Mouse (Mus musculus) myocyte (in vitro differentiated cells): ENCODE data around the gene Fam118b. TPM values are rescaled to one million over a fixed set of nuclear protein-coding genes. Genes with fewer than 3 reads are reported as not detected.

Experiments
- H3K27me3 ChIP-seq: one replicate; pipeline ENCODE4 v1.6.1; 2011; ENCODE audit not compliant: control insufficient read depth, insufficient read depth, insufficient read length
- H3K36me3 ChIP-seq: one replicate; pipeline ENCODE4 v1.6.1; 2011; ENCODE audit not compliant: control insufficient read depth, insufficient read depth
- H3K4me2 ChIP-seq: one replicate; pipeline ENCODE4 v1.6.1; 2011; ENCODE audit warnings: low read depth, control low read depth
- H3K4me3 ChIP-seq: one replicate; pipeline ENCODE4 v1.5.1; 2011; ENCODE audit warnings: mild to moderate bottlenecking, control low read depth, moderate library complexity
- H3K79me2 ChIP-seq: one replicate; pipeline ENCODE4 v1.6.1; 2011; ENCODE audit not compliant: control insufficient read depth, insufficient read depth
- H3ac ChIP-seq: one replicate; pipeline ENCODE4 v1.6.1; 2011; ENCODE audit not compliant: control insufficient read depth, insufficient read length
- CEBPB ChIP-seq: IDR thresholded peaks from 2 replicates; pipeline ENCODE4 v1.6.1; 2011; ENCODE audit warnings: mild to moderate bottlenecking, moderate library complexity; ENCODE audit not compliant: poor library complexity, insufficient read depth, severe bottlenecking
- E2F4 ChIP-seq: IDR thresholded peaks from one replicate; pipeline ENCODE4 v1.6.1; 2011; ENCODE audit warnings: mild to moderate bottlenecking, control low read depth, moderate library complexity; ENCODE audit not compliant: insufficient read depth
- MAX ChIP-seq: IDR thresholded peaks from one replicate; pipeline ENCODE4 v1.6.1; 2011; ENCODE audit warnings: low read depth, mild to moderate bottlenecking, control low read depth
- MYOD1 ChIP-seq, 3 experiments: IDR thresholded peaks; one replicate each; pipeline ENCODE4 v1.6.1; 2011; ENCODE audit warnings: control low read depth in 2 of 3, low read depth in 2 of 3, mild to moderate bottlenecking in 2 of 3, moderate library complexity in 1 of 3; ENCODE audit not compliant: insufficient read length in 2 of 3, control insufficient read depth in 1 of 3
- MYOG ChIP-seq, 3 experiments: IDR thresholded peaks; one replicate each; pipeline ENCODE4 v1.6.1; 2011; ENCODE audit warnings: control low read depth in 2 of 3, low read depth in 2 of 3, mild to moderate bottlenecking in 2 of 3; ENCODE audit not compliant: insufficient read length in 2 of 3, control insufficient read depth in 1 of 3, insufficient read depth in 1 of 3
- POLR2A ChIP-seq: IDR thresholded peaks from one replicate; pipeline ENCODE4 v1.6.1; 2011; ENCODE audit warnings: low read depth, mild to moderate bottlenecking, control low read depth, moderate library complexity; ENCODE audit not compliant: insufficient read length
- POLR2AphosphoS2 ChIP-seq: IDR thresholded peaks from one replicate; pipeline ENCODE4 v1.6.1; 2011; ENCODE audit warnings: low read depth, control low read depth; ENCODE audit not compliant: insufficient read length
- REST ChIP-seq: IDR thresholded peaks from one replicate; pipeline ENCODE4 v1.6.1; 2011; ENCODE audit warnings: mild to moderate bottlenecking, control low read depth, moderate library complexity; ENCODE audit not compliant: insufficient read depth, insufficient read length
- SRF ChIP-seq: IDR thresholded peaks from one replicate; pipeline ENCODE4 v1.6.1; 2011; ENCODE audit warnings: low read depth; ENCODE audit not compliant: control insufficient read depth, insufficient read length
- TCF12 ChIP-seq: IDR thresholded peaks from one replicate; pipeline ENCODE4 v1.6.1; 2011; ENCODE audit warnings: mild to moderate bottlenecking, control low read depth; ENCODE audit not compliant: poor library complexity, insufficient read depth, severe bottlenecking
- TCF3 ChIP-seq: IDR thresholded peaks from one replicate; pipeline ENCODE4 v1.6.1; 2011; ENCODE audit warnings: low read depth, control low read depth; ENCODE audit not compliant: insufficient read length
- USF1 ChIP-seq: IDR thresholded peaks from one replicate; pipeline ENCODE4 v1.6.1; 2011; ENCODE audit warnings: low read depth, mild to moderate bottlenecking, control low read depth, moderate library complexity
- polyA plus RNA-seq: library from polyadenylated mRNA; unstranded; fragments of >200 nt; fragmentation: generic; extraction: Trizol; gene quantifications from one replicate; pipeline ENCODE4 v1.2.1, GENCODE M21; 2012; ENCODE audit warnings: missing spikeins

The Fam118b gene
- polyA plus RNA-seq, 1 experiment: 27.1 TPM

GRCm38 (mm10) chr9:35310377-35310776, 42.8 kb upstream of the Fam118b start:
- H3K79me2 ChIP-seq: no peaks in the 10 kb centered on the region
- no peaks in the 10 kb centered on the region for H3K27me3 ChIP-seq
- TF ChIP-seq MYOD1 (IDR thresholded peaks at IDR 0.05; ENCODE audit: control insufficient read depth in 1 of 3, insufficient read length in 2 of 3, low read depth in 2 of 3) (no peak), POLR2A (no peak), REST (no peak), USF1 (no peak), MAX (no peak), MYOG (IDR thresholded peaks at IDR 0.05; ENCODE audit: control insufficient read depth in 1 of 3, insufficient read depth in 1 of 3, insufficient read length in 2 of 3, low read depth in 2 of 3) (no peak), TCF3 (no peak), CEBPB (no peak), SRF (no peak), TCF12 (no peak), POLR2AphosphoS2 (no peak), E2F4 (no peak)
- H3K4me2 ChIP-seq: no peak overlapping the region
- H3K4me3 ChIP-seq: no peak overlapping the region
- no peak overlapping the region for H3ac ChIP-seq
- no peaks in the 10 kb centered on the region for H3K36me3 ChIP-seq

- H3K4me2 ChIP-seq: no peak overlapping the region
- no peaks in the 10 kb centered on the region for H3K36me3 ChIP-seq
- H3K4me3 ChIP-seq: no peak overlapping the region
- no peak for TF ChIP-seq CEBPB
- no peak for TF ChIP-seq MYOD1 (IDR thresholded peaks at IDR 0.05; ENCODE audit: control insufficient read depth in 1 of 3, insufficient read length in 2 of 3, low read depth in 2 of 3)
- TF ChIP-seq REST: no peak
- no peak for TF ChIP-seq USF1
- TF ChIP-seq POLR2AphosphoS2: no peak
- TF ChIP-seq MAX: no peak
- no peak for TF ChIP-seq E2F4
- no peak for TF ChIP-seq POLR2A
- no peak for TF ChIP-seq TCF12
- no peak for TF ChIP-seq MYOG (IDR thresholded peaks at IDR 0.05; ENCODE audit: control insufficient read depth in 1 of 3, insufficient read depth in 1 of 3, insufficient read length in 2 of 3, low read depth in 2 of 3)
- TF ChIP-seq SRF: no peak
- TF ChIP-seq TCF3: no peak
- H3ac ChIP-seq: no peak overlapping the region
- H3K27me3 ChIP-seq: no peaks in the 10 kb centered on the region
- H3K79me2 ChIP-seq: no peaks in the 10 kb centered on the region
Observed at GRCm38 (mm10) chr9:35307461-35307860, 39.9 kb upstream of the Fam118b start.

- H3K4me2 ChIP-seq: no peak overlapping the region
- no peak overlapping the region for H3K4me3 ChIP-seq
- no peaks in the 10 kb centered on the region for H3K36me3 ChIP-seq
- no peak overlapping the region for H3ac ChIP-seq
- no peaks in the 10 kb centered on the region for H3K27me3 ChIP-seq
- H3K79me2 ChIP-seq: no peaks in the 10 kb centered on the region
- TF ChIP-seq SRF (no peak), POLR2AphosphoS2 (no peak)
Observed at GRCm38 (mm10) chr9:35302172-35302571, 34.6 kb upstream of the Fam118b start.

- H3K4me3 ChIP-seq: no peak overlapping the region
- H3K36me3 ChIP-seq: no peaks in the 10 kb centered on the region
- TF ChIP-seq USF1 (no peak), MYOD1 (IDR thresholded peaks at IDR 0.05; ENCODE audit: control insufficient read depth in 1 of 3, insufficient read length in 2 of 3, low read depth in 2 of 3) (no peak), TCF3 (no peak), REST (no peak)
- no peak overlapping the region for H3ac ChIP-seq
- H3K4me2 ChIP-seq: no peak overlapping the region
- no peaks in the 10 kb centered on the region for H3K79me2 ChIP-seq
- no peaks in the 10 kb centered on the region for H3K27me3 ChIP-seq
Observed at GRCm38 (mm10) chr9:35297791-35298190, 30.2 kb upstream of the Fam118b start.

- Histone ChIP-seq H3ac (no peak overlapping the region), H3K79me2 (no peaks in the 10 kb centered on the region), H3K4me2 (no peak overlapping the region), H3K36me3 (no peaks in the 10 kb centered on the region), H3K4me3 (no peak overlapping the region), H3K27me3 (no peaks in the 10 kb centered on the region)
- TF ChIP-seq TCF3 (no peak), SRF (no peak), REST (no peak), USF1 (no peak), MYOG (IDR thresholded peaks at IDR 0.05; ENCODE audit: control insufficient read depth in 1 of 3, insufficient read depth in 1 of 3, insufficient read length in 2 of 3, low read depth in 2 of 3) (no peak), E2F4 (no peak), MYOD1 (IDR thresholded peaks at IDR 0.05; ENCODE audit: control insufficient read depth in 1 of 3, insufficient read length in 2 of 3, low read depth in 2 of 3) (no peak), TCF12 (no peak), POLR2A (no peak), CEBPB (no peak), POLR2AphosphoS2 (no peak), MAX (no peak)
Observed at GRCm38 (mm10) chr9:35293465-35293864, 25.9 kb upstream of the Fam118b start.
